10 mouse cellular contexts compared by ENCODE assay signal in the genomic region with DNA sequence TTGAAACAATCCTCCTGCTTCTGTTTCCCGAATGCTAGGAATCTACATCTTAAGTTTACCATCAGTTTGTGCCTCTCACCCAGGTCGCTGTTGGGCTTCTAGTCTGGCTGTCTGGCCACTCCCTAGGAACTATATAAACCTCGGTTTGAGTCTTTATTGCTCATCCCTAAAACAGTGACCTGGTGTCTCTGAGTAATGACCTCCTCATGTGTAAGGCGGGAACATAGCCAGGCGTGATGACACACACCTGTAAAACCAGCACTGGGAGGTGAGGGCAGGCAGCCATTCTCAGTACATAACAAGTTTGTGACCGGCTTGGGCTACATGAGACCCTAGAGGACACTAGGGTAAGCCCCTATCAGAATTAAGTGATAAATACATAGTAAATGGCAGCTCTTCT. TPM values are rescaled to one million over a fixed set of nuclear protein-coding genes. Genes with fewer than 3 reads are reported as not detected.
A peak's percentile ranks its signal among the peaks of the same experiment; 100 is the strongest.
DNase-seq lines count a peak whose midpoint lies in the region; ATAC-seq and TF ChIP-seq lines count a peak whose summit lies in the region.
"Had no signal": no experiment of that assay in that cellular context is flagged by ENCODE, and none has a peak within 500 bp of the region (broad histone marks: within the 10 kb centered on the region; RNA-seq: fewer than 3 reads in every experiment).

No protein-coding gene starts in this region.

- no peaks in the 10 kb centered on the region for H3K9me3 ChIP-seq in heart, embryonic 15.5 days (replicated peaks)
- H3K9me3 ChIP-seq in hindbrain, embryonic 13.5 days, result no peaks in the 10 kb centered on the region
- no peaks in the 10 kb centered on the region for H3K9me3 ChIP-seq in midbrain, embryonic 12.5 days

- peaks cover 23% of the 10 kb centered on the region for H3K36me3 ChIP-seq in heart, embryonic 15.5 days
- peaks cover 20% of the 10 kb centered on the region for H3K36me3 ChIP-seq in hindbrain, embryonic 13.5 days
- H3K36me3 ChIP-seq in midbrain, embryonic 12.5 days, result peaks cover 22% of the 10 kb centered on the region

- 67% methylated on average over 6 of the region's 6 CpGs for WGBS in heart, embryonic 15.5 days
- 75% methylated on average over 6 of the region's 6 CpGs for WGBS in hindbrain, embryonic 13.5 days
- WGBS in midbrain, embryonic 12.5 days, result 76% methylated on average over 6 of the region's 6 CpGs
- 76% methylated on average over 6 of the region's 6 CpGs for WGBS in cerebellum, adult 2 months

- DNase-seq in heart, postnatal 10 days, result no peak
- no peak for DNase-seq in right cerebral cortex, postnatal 36 days (ENCODE audit: low spot score in 2 of 2)
- DNase-seq in thymus, postnatal 36 days, result no peak
- no peak for DNase-seq in cerebellum, adult 2 months

- TF ChIP-seq POLR2A in bone marrow macrophage, adult 2 months (IDR thresholded peaks at IDR 0.05; ENCODE audit: borderline replicate concordance, low read depth, low read length), result no peak
- TF ChIP-seq POLR2A in cerebellum, adult 2 months (IDR thresholded peaks at IDR 0.05; ENCODE audit: borderline replicate concordance, insufficient read depth, low read length), result no peak

- H3K27ac ChIP-seq in heart, embryonic 15.5 days, result no peak overlapping the region
- no peak overlapping the region for H3K27ac ChIP-seq in bone marrow macrophage, adult 2 months (ENCODE audit: insufficient read depth, low read depth, low read length)
- 0 out of 2 replicates have a peak overlapping the region, but pooled peaks have one; percentile 89 for H3K27ac ChIP-seq in hindbrain, embryonic 13.5 days
- H3K27ac ChIP-seq in midbrain, embryonic 12.5 days (replicated peaks), result no peak overlapping the region
- no peak overlapping the region for H3K27ac ChIP-seq in cerebellum, adult 2 months (ENCODE audit: insufficient read depth, low read length)

- H3K4me2 ChIP-seq in heart, embryonic 15.5 days, result peak overlapping the region; percentile 80
- H3K4me2 ChIP-seq in hindbrain, embryonic 13.5 days, result peak overlapping the region; percentile 88
- H3K4me2 ChIP-seq in midbrain, embryonic 12.5 days (replicated peaks), result peak overlapping the region; percentile 85

- no peak overlapping the region for H3K9ac ChIP-seq in heart, embryonic 15.5 days
- peak overlapping the region; percentile 88 for H3K9ac ChIP-seq in hindbrain, embryonic 13.5 days
- H3K9ac ChIP-seq in midbrain, embryonic 12.5 days (replicated peaks), result peak overlapping the region; percentile 78; the same call in 1 of the 2 replicates

- no peaks in the 10 kb centered on the region for H3K27me3 ChIP-seq in heart, embryonic 15.5 days
- H3K27me3 ChIP-seq in hindbrain, embryonic 13.5 days, result no peaks in the 10 kb centered on the region
- H3K27me3 ChIP-seq in midbrain, embryonic 12.5 days, result no peaks in the 10 kb centered on the region
- H3K27me3 ChIP-seq in cerebellum, adult 2 months (ENCODE audit: control insufficient read depth, insufficient read depth, low read length), result no peaks in the 10 kb centered on the region
- H3K27me3 ChIP-seq: Patski had no signal

- no peak for TF ChIP-seq CTCF in bone marrow macrophage, adult 2 months (IDR thresholded peaks at IDR 0.05; ENCODE audit: low read depth, low read length)
- TF ChIP-seq CTCF in cerebellum, adult 2 months (IDR thresholded peaks at IDR 0.05; ENCODE audit: borderline replicate concordance, insufficient read depth, low read depth, low read length), result no peak

- H3K4me1 ChIP-seq in heart, embryonic 15.5 days (replicated peaks), result peaks cover 23% of the 10 kb centered on the region
- peaks cover 23% of the 10 kb centered on the region for H3K4me1 ChIP-seq in bone marrow macrophage, adult 2 months (ENCODE audit: control insufficient read depth, insufficient read depth, low read length)
- peaks cover 25% of the 10 kb centered on the region for H3K4me1 ChIP-seq in hindbrain, embryonic 13.5 days (replicated peaks)
- H3K4me1 ChIP-seq in midbrain, embryonic 12.5 days, result peaks cover 18% of the 10 kb centered on the region
- H3K4me1 ChIP-seq in cerebellum, adult 2 months (ENCODE audit: control insufficient read depth, insufficient read depth, low read length), result peaks cover 28% of the 10 kb centered on the region

- intact Hi-C loops in heart, postnatal 10 days (cut with DNase I), result no loop called here

- ATAC-seq in heart, embryonic 15.5 days (replicated peaks; ENCODE audit: insufficient number of reproducible peaks, insufficient read depth, low FRiP score, low read depth), result no peak
- no peak for ATAC-seq in hindbrain, embryonic 13.5 days (ENCODE audit: low FRiP score)
- ATAC-seq in midbrain, embryonic 12.5 days (ENCODE audit: low FRiP score, low read depth), result no peak

- no peak overlapping the region for H3K4me3 ChIP-seq in heart, embryonic 15.5 days
- H3K4me3 ChIP-seq in bone marrow macrophage, adult 2 months (ENCODE audit: insufficient read depth, low read length), result 0 out of 2 replicates have a peak overlapping the region, but pooled peaks have one; percentile 9
- H3K4me3 ChIP-seq in hindbrain, embryonic 13.5 days, result no peak overlapping the region
- no peak overlapping the region for H3K4me3 ChIP-seq in midbrain, embryonic 12.5 days
- no peak overlapping the region for H3K4me3 ChIP-seq in cerebellum, adult 2 months (replicated peaks; ENCODE audit: insufficient read depth, low read depth, low read length)

RNA-seq across cellular contexts. Expression of gene Capns1, which starts 3.1 kb away (rescaled TPM):
- 77.4 and 96.6 TPM in 2 replicates for polyA plus RNA-seq in heart, embryonic 15.5 days (2015; fragmentation: Nextera tagmentation; extraction: Ambion mirVana)
- 100 to 1,000 TPM; 303 to 326 TPM for total RNA-seq in heart, postnatal 10 days (2021)
- 501 and 572 TPM in 2 replicates for polyA plus RNA-seq in bone marrow macrophage, adult 2 months (2012; ENCODE audit: insufficient read depth, insufficient read length, missing spikeins)
- 68.1 and 78.1 TPM in 2 replicates for polyA plus RNA-seq in hindbrain, embryonic 13.5 days (2015; fragmentation: Nextera tagmentation; extraction: Ambion mirVana)
- polyA plus RNA-seq in midbrain, embryonic 12.5 days (2016; fragmentation: Nextera tagmentation; extraction: Ambion mirVana), result 59.8 and 61.6 TPM in 2 replicates
- polyA plus RNA-seq in cerebellum, adult 2 months (2012; rRNA removed), result 463 and 475 TPM in 2 replicates

RNA-seq across cellular contexts. Expression of gene Cox7a1, which starts 11.5 kb away (rescaled TPM):
- 369 and 603 TPM in 2 replicates for polyA plus RNA-seq in heart, embryonic 15.5 days (2015; fragmentation: Nextera tagmentation; extraction: Ambion mirVana)
- 1,000 to 10,000 TPM; 1,192 to 1,277 TPM for total RNA-seq in heart, postnatal 10 days (2021)
- polyA plus RNA-seq in bone marrow macrophage, adult 2 months (2012; ENCODE audit: insufficient read depth, insufficient read length, missing spikeins), result 8.0 and 14.3 TPM in 2 replicates
- 4.5 and 8.0 TPM in 2 replicates for polyA plus RNA-seq in hindbrain, embryonic 13.5 days (2015; fragmentation: Nextera tagmentation; extraction: Ambion mirVana)
- polyA plus RNA-seq in midbrain, embryonic 12.5 days (2016; fragmentation: Nextera tagmentation; extraction: Ambion mirVana), result 0.74 and 4.1 TPM in 2 replicates
- polyA plus RNA-seq in cerebellum, adult 2 months (2012; rRNA removed), result 24.7 and 32.0 TPM in 2 replicates
- total RNA-seq: common myeloid progenitor, adult 5-6 weeks had no signal

RNA-seq across cellular contexts. Expression of gene Zfp146, which starts 25.9 kb away (rescaled TPM):
- 6.9 and 8.5 TPM in 2 replicates for polyA plus RNA-seq in heart, embryonic 15.5 days (2015; fragmentation: Nextera tagmentation; extraction: Ambion mirVana)
- total RNA-seq in heart, postnatal 10 days (2021), result 10 to 100 TPM; 39.0 to 42.5 TPM
- polyA plus RNA-seq in bone marrow macrophage, adult 2 months (2012; ENCODE audit: insufficient read depth, insufficient read length, missing spikeins), result 19.9 and 22.9 TPM in 2 replicates
- polyA plus RNA-seq in hindbrain, embryonic 13.5 days (2015; fragmentation: Nextera tagmentation; extraction: Ambion mirVana), result 17.5 and 18.6 TPM in 2 replicates
- polyA plus RNA-seq in midbrain, embryonic 12.5 days (2016; fragmentation: Nextera tagmentation; extraction: Ambion mirVana), result 19.0 and 20.2 TPM in 2 replicates
- polyA plus RNA-seq in cerebellum, adult 2 months (2012; rRNA removed), result 37.6 and 38.0 TPM in 2 replicates

RNA-seq across cellular contexts. Expression of gene Polr2i, which starts 36.3 kb away (rescaled TPM):
- 99.7 and 105 TPM in 2 replicates for polyA plus RNA-seq in heart, embryonic 15.5 days (2015; fragmentation: Nextera tagmentation; extraction: Ambion mirVana)
- 10 to 100 TPM; 55.5 to 60.7 TPM for total RNA-seq in heart, postnatal 10 days (2021)
- polyA plus RNA-seq in bone marrow macrophage, adult 2 months (2012; ENCODE audit: insufficient read depth, insufficient read length, missing spikeins), result 47.6 and 50.3 TPM in 2 replicates
- polyA plus RNA-seq in hindbrain, embryonic 13.5 days (2015; fragmentation: Nextera tagmentation; extraction: Ambion mirVana), result 174 and 175 TPM in 2 replicates
- 151 and 156 TPM in 2 replicates for polyA plus RNA-seq in midbrain, embryonic 12.5 days (2016; fragmentation: Nextera tagmentation; extraction: Ambion mirVana)
- 167 and 182 TPM in 2 replicates for polyA plus RNA-seq in cerebellum, adult 2 months (2012; rRNA removed)

RNA-seq across cellular contexts. Expression of gene Tbcb, which starts 36.6 kb away (rescaled TPM):
- 125 and 140 TPM in 2 replicates for polyA plus RNA-seq in heart, embryonic 15.5 days (2015; fragmentation: Nextera tagmentation; extraction: Ambion mirVana)
- 10 to 100 TPM; 68.5 to 76.1 TPM for total RNA-seq in heart, postnatal 10 days (2021)
- 83.3 and 108 TPM in 2 replicates for polyA plus RNA-seq in bone marrow macrophage, adult 2 months (2012; ENCODE audit: insufficient read depth, insufficient read length, missing spikeins)
- 383 and 390 TPM in 2 replicates for polyA plus RNA-seq in hindbrain, embryonic 13.5 days (2015; fragmentation: Nextera tagmentation; extraction: Ambion mirVana)
- polyA plus RNA-seq in midbrain, embryonic 12.5 days (2016; fragmentation: Nextera tagmentation; extraction: Ambion mirVana), result 257 and 259 TPM in 2 replicates
- polyA plus RNA-seq in cerebellum, adult 2 months (2012; rRNA removed), result 134 and 147 TPM in 2 replicates

Comparison
In these comparisons a context has a peak if more than half of its experiments do, and no peak if none do; other contexts are left out.
1. RNA of gene Cox7a1, which starts 11.5 kb away (polyA plus RNA-seq): 369 to 603 TPM in heart, embryonic 15.5 days; 24.7 to 32.0 TPM in cerebellum, adult 2 months, 8.0 to 14.3 TPM in bone marrow macrophage, adult 2 months, 4.5 to 8.0 TPM in hindbrain, embryonic 13.5 days and 0.74 to 4.1 TPM in midbrain, embryonic 12.5 days; every median in the first group is over 10 times any median in the second.
2. Peak in every context shown above with its lines, with median percentiles within 50 percentile points of each other: H3K4me2 ChIP-seq.